Mouse (Mus musculus) adrenal gland, adult 18-20 months (tissue): Measurements from ENCODE around the gene Nbl1. TPM values are rescaled to one million over a fixed set of nuclear protein-coding genes. Genes with fewer than 3 reads are reported as not detected.

Experiments used
- DNase-seq, 2 experiments: peaks; one replicate each; pipeline ENCODE4 v3.0.0; 2021 to 2022; ENCODE audit warnings: low spot score in 2 of 2
- long read RNA-seq, 2 experiments: library from polyadenylated mRNA; stranded (forward); transcript quantifications; one replicate each; pipeline ENCODE4 v2.0.0; 2021
- total RNA-seq, 2 experiments: library from RNA; stranded (reverse); gene quantifications; 1 replicate in 1 of 2; 2 replicates in 1 of 2; pipeline ENCODE4 v1.2.3; 2021

The Nbl1 gene
- total RNA-seq = 10 to 100 TPM; 47.8 to 57.5 TPM
- long read RNA-seq, experiment 1, transcript Nbl1-201 (4 exons, 1,793 nt) = major isoform, 79 of 90 reads
- long read RNA-seq, experiment 1, partial matches to known transcripts = 4 of 90 reads
- long read RNA-seq, experiment 1, other reads (novel, unspliced or antisense) = 7 of 90 reads
- long read RNA-seq, experiment 2, transcript Nbl1-201 (4 exons, 1,793 nt) = major isoform, 136 of 168 reads
- long read RNA-seq, experiment 2, partial matches to known transcripts = 8 of 168 reads
- long read RNA-seq, experiment 2, other reads (novel, unspliced or antisense) = 24 of 168 reads

- peak; percentile 52 to 62 for DNase-seq
Observed at GRCm38 (mm10) chr4:139092356-139093195, at the start of gene Nbl1. Gene Nbl1 (minus strand): TSS chr4:139092993.

DNA sequence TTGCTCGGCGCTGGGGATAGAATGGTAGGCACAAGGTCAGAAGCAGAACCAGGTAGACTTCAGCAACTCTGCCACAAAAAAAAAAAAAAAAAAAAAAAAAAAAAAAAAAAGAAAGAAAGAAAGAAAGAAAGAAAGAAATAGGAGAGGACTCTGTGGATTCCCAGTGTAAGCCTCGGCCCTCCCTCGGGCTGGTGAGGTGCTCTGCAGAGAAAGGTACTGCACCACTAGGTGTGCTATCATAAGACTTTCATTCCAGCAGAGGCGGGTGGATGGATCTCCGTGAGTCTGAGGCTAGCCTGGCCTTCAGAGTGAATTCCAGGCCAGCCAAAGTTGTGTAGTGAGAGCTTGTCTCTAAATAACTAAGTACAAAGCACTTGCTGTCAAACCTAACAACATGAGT, 49.0 kb upstream of the Nbl1 start:
- no peak for DNase-seq

GRCm38 (mm10) chr4:139140267-139140666, 47.5 kb upstream of the Nbl1 start:
- no peak for DNase-seq

GRCm38 (mm10) chr4:139136011-139136410, 43.2 kb upstream of the Nbl1 start:
- DNase-seq = no peak

- no peak for DNase-seq
Observed at GRCm38 (mm10) chr4:139133109-139133508, 40.3 kb upstream of the Nbl1 start.

DNA sequence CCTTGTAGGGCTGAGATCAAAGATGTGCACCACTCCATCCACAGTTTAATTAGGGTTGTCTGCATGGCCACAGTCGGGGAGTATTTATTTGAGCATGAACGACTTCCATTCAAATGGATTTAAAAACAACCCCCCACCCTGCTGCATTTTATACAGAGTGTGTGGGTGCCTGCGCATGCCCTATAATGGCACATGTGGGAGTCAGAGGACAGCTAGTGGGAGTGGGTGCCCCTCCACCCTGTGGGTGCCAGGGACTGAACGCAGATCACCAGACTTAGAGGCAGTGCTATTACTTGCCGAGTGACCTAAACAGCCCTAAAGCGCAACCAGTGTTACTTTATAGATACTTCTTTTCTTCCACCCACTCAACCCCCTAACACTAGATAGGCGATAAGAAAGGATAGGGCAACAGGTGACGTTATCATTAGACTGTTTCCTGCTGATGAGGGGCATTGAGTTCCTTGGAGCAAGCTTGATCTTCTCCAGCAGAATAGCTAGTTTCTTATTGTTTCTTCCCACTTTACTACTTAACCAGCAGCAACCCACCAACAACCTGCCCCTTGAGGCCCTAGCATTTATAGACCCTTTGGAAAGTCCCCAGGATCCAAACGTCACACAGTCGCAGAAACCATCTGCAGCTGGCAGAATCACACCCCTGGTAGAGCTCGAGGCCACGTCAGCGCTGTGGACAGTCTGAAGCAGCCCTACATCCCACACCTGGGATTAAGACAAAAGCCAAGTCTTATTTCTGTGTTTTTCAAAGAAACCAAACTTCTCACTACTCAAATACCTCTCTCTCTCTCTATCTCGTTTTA, 39.3 kb upstream of the Nbl1 start:
- DNase-seq = no peak

DNA sequence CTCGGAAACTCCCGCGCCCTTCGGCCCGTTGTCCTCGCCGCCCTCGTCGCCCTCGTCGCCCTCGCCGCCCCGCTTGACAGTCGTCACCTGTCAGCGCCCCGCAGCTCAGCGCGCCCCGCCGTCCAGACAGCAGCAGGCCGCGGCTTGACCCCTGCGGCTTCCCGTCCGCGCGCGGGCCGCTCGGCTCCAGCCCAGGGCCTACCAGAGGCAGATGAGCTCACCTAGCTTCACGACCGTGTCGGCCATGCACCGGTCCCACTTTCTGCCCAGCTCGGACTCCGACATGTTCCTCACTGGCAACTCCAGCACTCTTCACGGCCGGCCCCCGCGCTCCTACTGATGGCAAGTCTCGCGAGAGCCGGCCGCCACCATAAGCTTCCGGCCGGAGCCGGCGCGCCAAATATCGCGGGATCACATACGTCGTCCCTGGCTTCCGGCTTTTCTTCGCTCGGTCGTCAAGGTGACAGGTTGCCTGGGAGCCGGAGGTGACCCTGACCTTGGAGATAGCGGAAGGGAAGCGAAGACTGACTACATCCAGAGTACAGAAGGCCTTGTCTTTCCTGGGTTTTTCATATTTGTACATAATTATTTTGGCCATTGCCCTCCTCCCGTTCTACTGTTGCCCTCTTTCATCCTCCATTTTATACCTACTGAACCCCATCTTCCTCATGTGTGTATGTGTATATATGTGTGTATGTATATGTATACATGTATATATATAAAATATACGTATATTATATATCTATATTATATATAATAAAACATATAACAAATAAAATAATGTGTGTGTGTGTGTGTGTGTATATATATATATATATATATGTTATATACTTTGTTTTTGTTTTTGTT, 38.1 kb upstream of the Nbl1 start, which contains the start of gene Minos1:
TSS of gene Minos1 (minus strand) at position 413 of the 849 bp plus-strand sequence.
- DNase-seq = peak; percentile 97

DNA sequence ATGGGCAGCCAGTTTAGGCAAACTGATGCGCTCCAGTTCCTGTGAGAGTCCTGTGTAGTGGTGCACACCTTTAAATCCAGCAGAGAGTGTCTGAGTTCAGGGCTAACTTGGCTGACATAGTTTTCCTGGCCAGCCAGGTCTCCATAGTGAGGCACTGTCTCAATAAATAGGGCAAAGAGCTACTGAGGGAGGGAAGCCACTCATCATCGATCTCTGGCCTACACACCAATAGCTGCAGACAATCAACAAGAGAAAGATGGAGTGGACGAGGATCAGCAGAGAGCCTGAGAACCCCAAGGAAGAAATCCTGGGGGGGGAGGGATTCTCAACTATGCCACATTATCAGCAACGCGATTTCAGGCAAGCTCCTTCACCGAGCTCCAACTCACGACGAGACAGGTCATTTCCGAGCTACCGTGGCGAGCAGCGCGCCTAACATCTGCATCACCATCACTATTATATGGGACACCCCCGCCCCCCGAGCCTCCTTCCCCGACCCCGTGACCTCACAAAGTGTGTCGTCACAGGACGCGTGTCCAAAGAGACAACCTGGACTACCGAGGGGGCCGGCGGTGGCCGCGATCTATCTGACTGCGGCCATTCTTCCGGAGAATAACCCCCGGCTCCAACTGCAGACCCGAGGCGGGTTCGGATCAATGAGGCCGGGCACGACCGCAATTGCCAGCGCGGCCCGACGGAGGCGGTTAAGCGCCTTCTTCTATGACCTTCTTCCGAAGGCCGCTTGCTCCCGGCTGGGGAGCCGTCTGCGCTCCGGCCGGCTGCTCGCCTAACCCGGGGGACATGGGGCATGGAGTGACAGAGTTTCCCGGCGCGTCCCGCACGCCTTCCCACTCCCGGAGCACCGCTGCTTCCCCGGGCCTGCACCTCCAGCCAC, 37.3 kb upstream of the Nbl1 start:
- peak in 1 of 2 experiments; percentile 36 for DNase-seq

DNA sequence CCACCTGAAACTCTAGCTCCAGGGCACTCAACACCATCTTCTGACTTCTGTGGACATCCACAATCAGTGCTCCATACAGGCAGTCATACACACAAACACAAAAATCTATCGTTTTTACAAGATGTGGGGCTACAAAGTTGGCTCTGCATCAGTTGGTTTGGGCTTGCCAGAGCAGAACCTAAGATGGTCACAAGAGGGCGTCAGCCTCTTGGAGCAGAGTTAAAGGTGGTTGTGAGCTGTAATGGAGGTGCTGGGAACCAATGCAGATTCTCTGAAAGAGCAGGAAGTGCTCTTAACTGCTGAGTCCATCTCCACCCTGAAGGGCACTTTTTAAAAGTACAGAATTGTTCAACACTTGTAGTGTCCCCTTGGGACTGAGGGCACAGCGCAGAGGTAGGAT, 33.7 kb upstream of the Nbl1 start:
- DNase-seq = no peak

DNA sequence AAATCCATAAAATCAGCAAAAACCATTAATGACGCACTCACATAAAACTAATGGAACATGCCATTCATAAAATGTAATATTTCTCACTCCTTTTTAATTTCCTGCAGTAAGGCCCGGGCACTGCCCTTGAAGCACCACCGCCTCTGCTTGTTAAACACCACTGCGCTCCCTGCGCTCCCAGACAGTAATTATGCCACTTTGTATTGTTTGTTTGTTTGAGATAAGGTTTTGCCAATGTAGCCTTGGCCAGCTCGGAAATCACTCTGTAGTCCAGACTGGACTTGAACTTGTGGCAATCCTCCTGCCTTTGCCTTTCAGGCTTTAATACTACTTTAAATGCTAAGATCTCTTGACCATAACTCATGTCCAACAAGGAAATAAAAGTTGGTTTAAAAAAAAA, 32.1 kb upstream of the Nbl1 start:
- no peak for DNase-seq

DNA sequence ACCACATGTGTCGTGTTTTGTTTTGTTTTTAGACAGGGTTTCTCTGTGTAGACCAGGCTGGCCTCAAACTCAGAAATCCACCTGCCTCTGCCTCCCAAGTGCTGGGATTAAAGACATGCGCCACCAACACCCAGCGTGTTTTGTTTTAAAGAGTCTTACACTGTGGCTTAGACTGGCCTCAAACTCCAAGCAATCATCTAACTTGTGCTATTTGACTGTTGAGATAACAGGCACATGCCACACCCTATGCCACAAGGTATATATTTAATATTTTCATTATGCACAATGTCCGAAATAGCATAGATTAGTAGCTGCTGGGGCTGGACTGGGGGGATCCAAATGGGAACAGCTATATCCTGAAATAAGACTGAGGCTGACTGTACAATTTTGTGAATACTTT, 29.8 kb upstream of the Nbl1 start:
- no peak for DNase-seq

GRCm38 (mm10) chr4:139120998-139121397, 28.2 kb upstream of the Nbl1 start:
- DNase-seq = no peak

GRCm38 (mm10) chr4:139120281-139120814, 27.6 kb upstream of the Nbl1 start:
- DNase-seq = no peak

DNA sequence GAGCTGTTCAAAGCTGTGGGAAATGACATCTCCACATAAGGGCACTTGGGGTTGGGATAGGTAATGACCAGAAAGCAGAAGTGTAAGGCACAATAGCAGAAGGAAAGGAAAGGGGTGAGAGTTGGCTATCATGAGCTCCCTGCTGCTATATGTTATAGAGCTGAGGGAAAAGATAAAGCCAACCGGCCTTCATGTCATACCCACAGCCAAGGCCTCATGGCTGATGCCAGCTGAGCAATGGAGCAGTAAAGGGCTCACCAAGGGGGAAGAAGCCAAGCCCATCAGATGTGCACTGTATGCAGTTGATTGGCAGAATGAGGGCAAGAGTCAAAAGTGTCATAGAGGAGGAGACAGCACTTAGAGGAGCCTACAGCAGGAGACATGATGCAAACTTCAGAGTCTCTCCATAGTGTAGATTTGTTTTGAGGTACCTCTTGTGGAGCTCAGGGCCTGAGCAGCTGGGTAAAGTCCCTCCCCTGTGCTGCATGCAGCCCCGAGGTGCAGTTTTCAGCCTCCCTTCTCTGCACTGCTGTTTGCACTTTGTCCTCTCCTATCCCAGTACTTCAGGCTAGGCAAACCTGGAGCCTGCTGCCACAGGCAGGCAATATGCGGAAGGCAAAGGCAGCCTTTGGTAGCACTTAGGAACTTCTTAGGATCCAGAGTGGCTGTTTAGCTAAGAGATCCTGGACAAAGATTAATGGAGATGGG, 23.7 kb upstream of the Nbl1 start:
- no peak for DNase-seq

GRCm38 (mm10) chr4:139115721-139116120, 22.9 kb upstream of the Nbl1 start:
- no peak for DNase-seq

DNA sequence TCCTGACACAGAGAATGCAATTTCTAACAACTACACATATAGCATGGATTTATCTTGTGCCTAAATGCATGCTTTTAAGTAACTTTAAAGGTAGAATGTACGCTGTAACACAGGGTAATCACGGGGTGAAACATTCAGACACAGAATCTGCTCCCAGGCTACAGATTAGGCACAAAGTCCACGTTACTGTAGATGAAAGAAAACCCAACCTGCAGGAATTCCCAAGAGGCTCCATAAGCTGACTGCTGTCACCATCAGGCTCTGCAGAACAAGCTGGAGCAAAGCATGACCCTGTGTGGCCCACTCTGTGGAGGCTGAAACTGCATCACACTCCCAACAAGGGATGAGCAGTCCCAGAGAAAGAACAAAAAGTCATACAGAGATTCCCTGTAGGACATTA, 19.7 kb upstream of the Nbl1 start:
- no peak for DNase-seq

DNA sequence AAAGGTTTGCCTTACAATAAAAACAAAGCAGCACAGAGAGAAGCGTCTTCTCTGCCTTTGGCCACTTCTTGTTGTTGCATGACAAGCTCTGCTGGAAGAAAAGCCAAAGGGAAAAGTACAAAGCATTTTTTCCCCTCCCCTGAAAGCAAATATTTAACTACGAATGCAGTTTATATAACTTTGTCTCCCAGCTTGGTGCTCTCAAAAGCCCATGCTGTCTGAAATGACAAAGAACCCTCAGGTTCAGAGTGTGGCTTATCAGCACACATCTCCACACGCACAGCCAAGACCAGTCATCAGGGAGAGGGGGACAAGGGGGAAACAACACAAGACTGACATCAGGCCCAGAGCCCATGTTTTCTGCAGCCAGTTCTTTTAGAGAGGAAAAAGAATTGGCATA, 18.6 kb upstream of the Nbl1 start:
- DNase-seq = no peak

DNA sequence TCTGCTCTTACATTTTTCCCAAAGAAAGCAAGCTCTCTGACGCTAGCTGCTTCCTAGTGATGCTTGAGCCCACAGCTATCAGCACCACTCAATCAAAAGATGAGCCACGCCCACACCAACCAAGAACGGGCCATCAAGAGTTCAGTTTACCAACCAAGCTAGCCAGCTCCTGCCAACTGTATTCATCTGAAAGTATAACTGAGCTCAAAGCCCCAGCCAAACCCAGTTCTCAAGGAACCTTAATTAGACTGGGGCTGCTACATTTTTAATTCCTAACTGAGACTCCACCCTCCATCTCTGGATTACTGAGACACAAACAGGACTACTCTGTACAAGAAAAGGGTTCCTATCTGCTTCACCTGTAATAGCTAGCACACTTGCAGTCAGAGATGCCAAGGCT, 18.1 kb upstream of the Nbl1 start:
- no peak for DNase-seq

DNA sequence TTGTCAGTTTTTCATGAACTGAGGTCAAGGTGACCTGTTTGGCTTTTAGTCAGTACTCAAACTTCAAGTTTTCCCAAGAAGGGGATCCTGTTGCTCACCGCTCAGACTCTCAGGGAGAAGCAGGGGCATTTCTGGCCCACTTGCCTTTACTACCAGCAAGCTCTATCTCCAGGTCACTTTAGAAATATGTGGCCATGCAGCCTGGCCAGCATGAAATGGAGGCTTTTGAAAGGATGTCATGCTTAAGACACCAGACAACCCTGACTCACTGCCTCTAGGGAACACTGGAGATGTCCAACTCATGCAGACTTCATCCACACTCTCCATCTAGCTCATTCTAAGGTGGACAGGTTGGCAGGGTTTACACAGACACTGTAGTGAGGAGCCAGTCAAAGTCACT, 12.7 kb upstream of the Nbl1 start:
- DNase-seq = no peak
